Mouse (Mus musculus): ENCODE data around the gene Thbd.

DNA sequence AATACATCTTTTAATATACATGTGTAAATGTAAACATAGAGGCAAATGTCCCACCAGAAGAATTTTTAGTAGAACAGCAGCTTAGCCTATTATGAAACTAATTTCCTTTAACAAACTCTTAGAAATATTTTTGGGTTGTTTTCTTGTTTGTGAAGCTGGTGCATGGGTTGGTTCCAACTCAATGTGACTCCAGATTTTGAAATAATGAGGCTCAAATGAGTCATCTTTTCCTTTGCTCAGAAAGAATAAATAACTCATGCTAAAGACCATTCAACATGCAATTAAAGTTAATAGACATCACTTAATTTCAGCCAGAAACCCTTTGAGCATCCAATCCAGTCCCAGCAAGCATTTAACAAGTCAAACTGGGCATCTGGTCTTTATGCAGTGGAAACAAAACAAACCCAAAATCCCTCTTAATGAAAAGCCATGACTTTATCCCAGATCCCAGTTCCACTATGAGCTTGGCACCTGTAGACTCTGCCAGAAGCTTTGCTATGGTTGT is 21.1 kb upstream of the Thbd start:
- TF ChIP-seq POLR2A (IDR thresholded peaks at IDR 0.05; ENCODE audit: low read depth, low read length) (no peak), CTCF (conservative IDR thresholded peaks at IDR 0.05; ENCODE audit: insufficient read depth, insufficient read length, low read depth, low read length) (no peak)

Data from kidney, adult 2 months (tissue).